Mouse (Mus musculus): Measurements from ENCODE around the gene Adap1. TPM values are rescaled to one million over a fixed set of nuclear protein-coding genes. Genes with fewer than 3 reads are reported as not detected.

The Adap1 gene
- polyA plus RNA-seq, 1 experiment from 2014 or later, result 5.7 TPM

DNA sequence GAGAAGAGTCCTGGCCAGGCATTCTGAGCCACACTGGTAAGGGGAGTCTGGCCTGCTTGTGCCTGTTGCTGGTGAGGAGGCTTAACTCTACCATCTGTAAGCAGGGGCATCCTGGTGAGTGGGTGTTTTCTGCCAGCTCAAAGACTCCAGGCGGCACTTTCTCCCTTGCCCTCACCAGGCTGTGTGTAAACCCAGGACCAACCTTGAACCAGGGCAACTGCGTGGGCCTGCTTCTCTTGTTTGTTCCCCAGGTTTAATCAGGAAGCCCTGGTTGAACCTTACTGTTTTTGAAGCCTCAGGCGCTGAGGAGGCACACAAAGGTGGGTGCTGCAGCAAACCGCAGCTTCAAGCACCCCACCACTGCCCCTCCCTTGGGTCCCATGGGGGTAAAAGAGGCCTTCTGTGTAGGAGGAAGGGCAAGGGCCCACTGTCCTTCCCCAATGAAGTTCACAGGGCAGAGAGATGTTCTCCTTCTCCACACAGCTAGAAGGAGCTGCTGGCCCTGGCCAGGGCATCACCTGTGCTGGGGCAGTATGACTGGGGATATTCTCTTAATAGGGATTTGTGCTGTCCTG is 42.5 kb upstream of the Adap1 start:
- Histone ChIP-seq H3K36me3 (ENCODE audit: control insufficient read depth, insufficient read depth, low read length) (no peaks in the 10 kb centered on the region), H3K27me3 (replicated peaks; ENCODE audit: control insufficient read depth, insufficient read depth, low read length) (no peaks in the 10 kb centered on the region), H3K4me1 (ENCODE audit: control insufficient read depth, insufficient read depth, low read length) (peaks cover 19% of the 10 kb centered on the region), H3K9me3 (ENCODE audit: control insufficient read depth, low read length) (no peaks in the 10 kb centered on the region), H3K9ac (ENCODE audit: low read depth, low read length) (no peak overlapping the region), H3K4me3 (ENCODE audit: low read depth, low read length) (no peak overlapping the region), H3K4me2 (ENCODE audit: low read depth, low read length) (no peak overlapping the region), H3K27ac (replicated peaks; ENCODE audit: low read depth, low read length) (no peak overlapping the region)
- ATAC-seq (ENCODE audit: low read depth) (no peak), DNase-seq (ENCODE audit: low spot score) (no peak)
- 77% methylated on average over 4 of the region's 4 CpGs for WGBS

DNA sequence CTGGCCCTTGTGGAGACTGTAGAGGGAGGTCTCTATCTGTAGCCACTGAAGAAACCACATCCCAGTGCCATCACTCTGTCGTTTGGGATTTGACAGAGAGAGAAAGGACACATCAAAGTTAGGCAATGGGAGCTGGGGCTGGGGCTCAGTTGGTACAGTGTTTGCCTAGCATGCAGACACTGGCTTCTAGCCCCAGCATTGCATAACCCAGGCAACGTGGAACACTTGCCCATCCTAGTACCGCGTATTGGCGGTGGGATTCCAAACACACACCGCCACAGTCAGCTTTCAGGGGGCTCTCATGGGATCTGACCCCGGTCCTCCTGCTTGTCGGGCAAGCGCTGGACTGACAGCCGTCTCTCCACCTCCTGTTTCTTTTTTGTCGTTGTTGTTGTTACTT is 41.1 kb upstream of the Adap1 start:
- Histone ChIP-seq H3K27ac (replicated peaks; ENCODE audit: low read depth, low read length) (no peak overlapping the region), H3K4me2 (ENCODE audit: low read depth, low read length) (no peak overlapping the region)

DNA sequence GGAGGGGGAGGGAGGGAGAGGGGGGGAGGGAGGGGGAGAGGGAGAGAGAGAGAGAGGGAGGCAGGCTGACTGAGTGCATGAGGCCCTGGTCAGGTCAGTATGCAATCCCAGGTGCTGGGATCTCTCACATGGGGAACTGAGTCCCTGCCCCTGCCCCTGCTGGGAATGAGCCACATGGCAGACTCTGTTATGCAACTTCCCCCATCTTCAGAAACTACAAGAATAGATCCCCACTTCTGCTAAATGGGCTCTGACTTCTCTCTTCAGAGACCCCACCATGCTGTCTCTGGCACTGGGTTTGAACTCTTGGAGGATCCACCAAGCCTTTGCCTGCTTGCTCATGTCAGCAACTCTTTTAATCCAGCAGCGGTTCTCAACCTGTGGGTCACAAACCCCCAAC is 40.4 kb upstream of the Adap1 start:
- Histone ChIP-seq H3K27ac (replicated peaks; ENCODE audit: low read depth, low read length) (no peak overlapping the region), H3K9ac (ENCODE audit: low read depth, low read length) (no peak overlapping the region), H3K4me2 (ENCODE audit: low read depth, low read length) (no peak overlapping the region), H3K4me3 (ENCODE audit: low read depth, low read length) (no peak overlapping the region), H3K9me3 (ENCODE audit: control insufficient read depth, low read length) (no peaks in the 10 kb centered on the region), H3K36me3 (ENCODE audit: control insufficient read depth, insufficient read depth, low read length) (no peaks in the 10 kb centered on the region), H3K27me3 (replicated peaks; ENCODE audit: control insufficient read depth, insufficient read depth, low read length) (no peaks in the 10 kb centered on the region), H3K4me1 (ENCODE audit: control insufficient read depth, insufficient read depth, low read length) (peaks cover 12% of the 10 kb centered on the region)
- WGBS, result 90% methylated on average over 1 of the region's 1 CpGs
- DNase-seq (ENCODE audit: low spot score) (no peak), ATAC-seq (ENCODE audit: low read depth) (no peak)

More for the DNA sequence above, 41.1 kb upstream of the Adap1 start:
- Histone ChIP-seq H3K4me3 (ENCODE audit: low read depth, low read length) (no peak overlapping the region), H3K36me3 (ENCODE audit: control insufficient read depth, insufficient read depth, low read length) (no peaks in the 10 kb centered on the region), H3K9me3 (ENCODE audit: control insufficient read depth, low read length) (no peaks in the 10 kb centered on the region), H3K4me1 (ENCODE audit: control insufficient read depth, insufficient read depth, low read length) (peaks cover 14% of the 10 kb centered on the region), H3K27me3 (replicated peaks; ENCODE audit: control insufficient read depth, insufficient read depth, low read length) (no peaks in the 10 kb centered on the region), H3K9ac (ENCODE audit: low read depth, low read length) (no peak overlapping the region)
- no peak for DNase-seq (ENCODE audit: low spot score)
- 76% methylated on average over 11 of the region's 11 CpGs for WGBS
- ATAC-seq (ENCODE audit: low read depth), result no peak

DNA sequence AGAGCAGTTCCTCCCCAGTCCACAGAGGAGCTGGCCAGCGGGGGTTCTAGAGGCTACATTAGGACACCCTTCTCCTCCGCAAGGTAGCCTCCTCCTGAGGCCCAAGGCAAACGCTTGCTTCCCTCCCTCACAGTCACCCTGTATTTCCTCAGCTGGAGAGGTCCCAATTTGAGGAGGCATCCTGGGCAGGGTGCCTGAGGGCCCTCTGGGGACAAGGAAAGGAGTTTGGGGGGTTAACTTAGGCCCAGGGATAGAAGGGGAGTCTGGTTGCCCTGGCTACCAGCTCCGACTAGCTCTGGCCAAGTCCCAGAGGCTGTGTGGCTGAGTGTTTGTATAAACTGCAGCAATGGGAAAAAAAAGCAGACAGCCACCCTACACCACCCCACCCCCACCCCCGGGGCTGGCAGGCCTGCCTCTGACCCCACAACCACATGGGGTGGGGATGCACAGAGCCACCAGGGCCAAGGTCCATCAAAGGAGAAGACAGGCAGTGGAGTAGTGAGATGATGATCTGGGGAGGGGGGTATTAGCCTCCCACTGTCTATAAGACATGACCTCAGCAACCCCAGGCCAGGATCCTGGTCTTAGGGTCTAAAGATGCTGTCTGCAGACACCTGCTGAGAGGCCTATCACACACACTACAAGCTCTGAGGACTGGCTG is 39.6 kb upstream of the Adap1 start:
- WGBS, result 29% methylated on average over 5 of the region's 5 CpGs
- peak overlapping the region; percentile 59; the same call in 1 of the 2 replicates for H3K27ac ChIP-seq (replicated peaks; ENCODE audit: low read depth, low read length)
- peaks cover 12% of the 10 kb centered on the region for H3K4me1 ChIP-seq (ENCODE audit: control insufficient read depth, insufficient read depth, low read length)
- peak overlapping the region; percentile 34; the same call in 1 of the 2 replicates for H3K9ac ChIP-seq (ENCODE audit: low read depth, low read length)
- DNase-seq (ENCODE audit: low spot score) (no peak), ATAC-seq (ENCODE audit: low read depth) (0 out of 2 replicates have a peak, but pooled peaks have one; percentile 13)
- peak overlapping the region; percentile 36 for H3K4me2 ChIP-seq (ENCODE audit: low read depth, low read length)
- H3K36me3 ChIP-seq (ENCODE audit: control insufficient read depth, insufficient read depth, low read length), result no peaks in the 10 kb centered on the region
- H3K27me3 ChIP-seq (replicated peaks; ENCODE audit: control insufficient read depth, insufficient read depth, low read length), result no peaks in the 10 kb centered on the region
- no peak overlapping the region for H3K4me3 ChIP-seq (ENCODE audit: low read depth, low read length)
- no peaks in the 10 kb centered on the region for H3K9me3 ChIP-seq (ENCODE audit: control insufficient read depth, low read length)

DNA sequence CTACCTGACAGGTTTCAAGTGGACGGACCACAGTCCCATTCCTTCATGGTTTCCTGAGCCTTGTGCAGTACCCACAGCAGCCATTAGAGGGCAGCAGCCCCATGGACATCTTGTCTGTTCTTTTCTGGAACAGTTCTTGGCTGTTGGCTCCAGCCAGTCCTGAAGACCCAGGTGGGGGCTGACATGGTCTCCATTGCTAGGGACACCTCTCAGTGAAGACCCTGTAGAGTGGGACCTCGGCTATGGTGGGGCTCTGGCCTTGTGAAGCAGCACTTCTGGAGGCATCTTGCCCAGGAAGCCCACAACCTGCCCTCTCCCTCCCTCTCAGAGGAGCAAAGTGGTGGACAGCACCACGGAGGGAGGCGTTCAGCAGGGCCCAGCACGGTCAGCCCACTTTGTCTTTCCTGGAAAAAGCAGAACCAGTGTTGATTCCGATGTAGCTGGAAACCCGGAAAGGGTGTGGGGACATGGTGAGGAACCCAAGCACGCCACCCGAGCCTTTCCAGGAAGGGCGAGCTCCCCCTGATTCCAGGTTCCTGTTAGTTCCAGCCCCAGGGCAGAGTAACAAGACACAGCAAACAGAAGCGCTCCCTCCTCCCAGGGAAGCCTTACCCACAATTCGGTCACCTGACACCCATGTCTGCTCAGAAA is 39.0 kb upstream of the Adap1 start:
- Histone ChIP-seq H3K9ac (ENCODE audit: low read depth, low read length) (peak overlapping the region; percentile 34; the same call in 1 of the 2 replicates), H3K36me3 (ENCODE audit: control insufficient read depth, insufficient read depth, low read length) (no peaks in the 10 kb centered on the region), H3K4me3 (ENCODE audit: low read depth, low read length) (no peak overlapping the region), H3K4me1 (ENCODE audit: control insufficient read depth, insufficient read depth, low read length) (peaks cover 12% of the 10 kb centered on the region), H3K9me3 (ENCODE audit: control insufficient read depth, low read length) (no peaks in the 10 kb centered on the region), H3K4me2 (ENCODE audit: low read depth, low read length) (peak overlapping the region; percentile 36), H3K27ac (replicated peaks; ENCODE audit: low read depth, low read length) (peak overlapping the region; percentile 59), H3K27me3 (replicated peaks; ENCODE audit: control insufficient read depth, insufficient read depth, low read length) (no peaks in the 10 kb centered on the region)
- DNase-seq (ENCODE audit: low spot score) (peak; percentile 86), ATAC-seq (ENCODE audit: low read depth) (peak; percentile 67)
- WGBS, result 18% methylated on average over 11 of the region's 12 CpGs

DNA sequence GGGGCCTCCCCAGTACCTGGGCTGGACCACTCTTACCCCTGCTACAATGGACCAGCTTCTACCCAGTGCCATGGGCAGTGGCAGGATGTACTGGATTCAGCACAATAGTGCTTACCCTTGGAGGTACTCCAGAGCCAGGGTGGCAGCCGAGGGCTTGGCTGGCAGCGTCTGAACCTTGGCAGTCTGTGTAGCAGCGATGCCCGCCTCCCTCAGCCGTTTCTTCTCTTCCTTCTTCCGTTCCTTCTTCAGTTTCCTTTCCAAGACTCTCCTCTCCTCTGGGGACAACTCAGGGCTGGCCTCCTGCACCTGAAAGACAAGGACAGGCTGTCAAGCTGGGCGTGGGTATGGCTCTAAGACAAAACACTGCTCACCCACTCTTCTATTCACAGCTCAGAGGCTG is 38.4 kb upstream of the Adap1 start:
- Histone ChIP-seq H3K4me2 (ENCODE audit: low read depth, low read length) (no peak overlapping the region), H3K36me3 (ENCODE audit: control insufficient read depth, insufficient read depth, low read length) (no peaks in the 10 kb centered on the region), H3K9ac (ENCODE audit: low read depth, low read length) (no peak overlapping the region), H3K27ac (replicated peaks; ENCODE audit: low read depth, low read length) (no peak overlapping the region), H3K4me3 (ENCODE audit: low read depth, low read length) (no peak overlapping the region), H3K9me3 (ENCODE audit: control insufficient read depth, low read length) (no peaks in the 10 kb centered on the region), H3K4me1 (ENCODE audit: control insufficient read depth, insufficient read depth, low read length) (peaks cover 12% of the 10 kb centered on the region), H3K27me3 (replicated peaks; ENCODE audit: control insufficient read depth, insufficient read depth, low read length) (no peaks in the 10 kb centered on the region)
- 68% methylated on average over 6 of the region's 7 CpGs for WGBS
- no peak for ATAC-seq (ENCODE audit: low read depth)
- no peak for DNase-seq (ENCODE audit: low spot score)

DNA sequence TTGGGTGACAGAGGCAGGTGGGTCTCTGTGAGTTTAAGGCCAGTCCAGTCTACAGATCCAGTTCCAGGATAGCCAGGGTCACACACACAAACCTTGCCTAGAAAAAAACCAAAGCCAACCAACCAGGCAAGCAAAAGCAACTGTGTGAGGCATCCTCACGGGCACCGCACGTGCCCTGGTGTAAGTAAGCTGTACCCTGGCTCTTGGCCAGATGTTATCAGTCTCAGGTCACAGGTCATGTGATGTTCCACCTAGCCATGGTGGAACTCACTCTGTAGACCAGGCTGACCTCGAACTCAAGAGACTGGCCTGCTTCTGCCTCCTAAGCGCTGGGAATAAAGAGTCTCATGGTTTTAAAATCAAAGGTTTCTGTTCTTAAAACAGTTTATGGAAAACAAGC is 33.8 kb upstream of the Adap1 start:
- no peak overlapping the region for H3K27ac ChIP-seq (replicated peaks; ENCODE audit: low read depth, low read length)
- H3K4me2 ChIP-seq (ENCODE audit: low read depth, low read length), result no peak overlapping the region
- H3K9ac ChIP-seq (ENCODE audit: low read depth, low read length), result no peak overlapping the region
- WGBS, result 85% methylated on average over 5 of the region's 5 CpGs
- peaks cover under 1% of the 10 kb centered on the region; the same call in 1 of the 2 replicates for H3K4me1 ChIP-seq (ENCODE audit: control insufficient read depth, insufficient read depth, low read length)
- DNase-seq (ENCODE audit: low spot score) (no peak), ATAC-seq (ENCODE audit: low read depth) (no peak)
- H3K36me3 ChIP-seq (ENCODE audit: control insufficient read depth, insufficient read depth, low read length), result no peaks in the 10 kb centered on the region
- no peaks in the 10 kb centered on the region for H3K27me3 ChIP-seq (replicated peaks; ENCODE audit: control insufficient read depth, insufficient read depth, low read length)
- no peak overlapping the region for H3K4me3 ChIP-seq (ENCODE audit: low read depth, low read length)
- H3K9me3 ChIP-seq (ENCODE audit: control insufficient read depth, low read length), result no peaks in the 10 kb centered on the region

DNA sequence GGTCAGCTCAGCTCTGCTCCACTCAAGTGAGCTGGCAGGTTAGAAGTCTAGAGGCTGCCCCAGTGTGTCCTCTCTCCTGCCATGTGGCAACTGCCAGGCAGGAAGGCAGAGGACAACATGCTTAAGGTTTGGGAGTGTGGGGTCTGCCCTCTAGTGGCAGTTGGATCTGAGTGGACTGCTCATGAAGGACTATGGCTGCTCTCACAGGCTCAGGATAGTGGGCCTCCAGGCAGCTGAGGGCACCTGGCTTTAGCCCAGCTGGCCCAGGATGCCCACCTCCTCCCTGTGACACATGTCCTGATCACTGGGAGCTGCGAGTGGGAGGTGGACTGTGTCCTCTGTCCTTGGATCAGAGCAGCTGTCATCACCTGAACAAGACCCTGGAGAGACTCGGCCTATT is 33.2 kb upstream of the Adap1 start:
- H3K4me1 ChIP-seq (ENCODE audit: control insufficient read depth, insufficient read depth, low read length), result no peaks in the 10 kb centered on the region
- no peak for ATAC-seq (ENCODE audit: low read depth)
- DNase-seq (ENCODE audit: low spot score), result no peak
- H3K27ac ChIP-seq (replicated peaks; ENCODE audit: low read depth, low read length), result no peak overlapping the region
- 57% methylated on average over 2 of the region's 2 CpGs for WGBS
- H3K4me3 ChIP-seq (ENCODE audit: low read depth, low read length), result no peak overlapping the region
- no peaks in the 10 kb centered on the region for H3K9me3 ChIP-seq (ENCODE audit: control insufficient read depth, low read length)
- H3K27me3 ChIP-seq (replicated peaks; ENCODE audit: control insufficient read depth, insufficient read depth, low read length), result no peaks in the 10 kb centered on the region
- H3K4me2 ChIP-seq (ENCODE audit: low read depth, low read length), result no peak overlapping the region
- H3K9ac ChIP-seq (ENCODE audit: low read depth, low read length), result no peak overlapping the region
- H3K36me3 ChIP-seq (ENCODE audit: control insufficient read depth, insufficient read depth, low read length), result no peaks in the 10 kb centered on the region
